Mouse (Mus musculus) cerebellum, adult 9-10 months (tissue): ENCODE data around the gene Cdc42ep3.

Experiments used
- DNase-seq: peaks from one replicate; pipeline ENCODE4 v3.0.0; 2022

The Cdc42ep3 gene

GRCm38 (mm10) chr17:79285030-79285601 is 69.8 kb downstream of the Cdc42ep3 start:
- DNase-seq = no peak
